Mouse (Mus musculus) thymus, postnatal 10 days (tissue): ENCODE results near the gene Birc5.

Source experiments
- DNase-seq, 2 experiments: peaks; one replicate each; pipeline ENCODE4 v3.0.0; 2021; ENCODE audit warnings: low spot score in 2 of 2

Birc5 gene

GRCm38 (mm10) chr11:117882208-117882607 lies 33.2 kb downstream of the Birc5 start:
- DNase-seq: no peak

GRCm38 (mm10) chr11:117886000-117886399 lies 36.9 kb downstream of the Birc5 start:
- DNase-seq: no peak

DNA sequence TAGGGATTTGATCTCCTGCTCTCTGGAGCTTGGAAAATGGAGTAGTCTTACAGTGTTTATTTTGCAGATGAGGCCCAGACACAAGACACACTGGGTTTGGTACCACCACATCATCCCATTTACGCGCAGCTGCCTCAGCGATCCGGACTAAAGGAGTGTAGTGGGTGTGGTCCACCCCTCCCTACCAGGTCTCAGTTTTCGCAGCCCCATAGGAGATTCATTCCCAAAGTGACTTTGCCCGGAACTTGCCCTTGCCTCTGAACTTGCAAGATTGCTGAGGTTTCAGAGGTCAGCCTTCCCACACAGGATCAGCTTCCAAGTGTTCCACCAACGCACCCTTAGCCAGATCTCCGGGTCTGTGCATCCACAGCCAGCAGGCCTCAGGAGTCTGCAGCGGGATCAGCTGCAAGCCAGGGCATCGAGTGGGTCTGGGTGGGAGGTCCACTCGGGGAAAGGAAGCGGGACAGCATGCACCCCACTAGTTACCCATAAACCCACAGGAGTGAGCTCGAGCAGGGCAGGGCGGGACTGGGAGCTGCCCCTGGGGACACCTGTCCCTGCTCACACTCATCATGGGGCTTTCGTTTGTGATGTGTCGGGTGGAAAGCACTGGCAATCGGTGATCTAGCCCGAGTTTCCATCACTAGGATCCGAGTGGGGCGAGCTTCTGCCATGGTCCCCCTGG lies 39.3 kb downstream of the Birc5 start:
- no peak for DNase-seq

DNA sequence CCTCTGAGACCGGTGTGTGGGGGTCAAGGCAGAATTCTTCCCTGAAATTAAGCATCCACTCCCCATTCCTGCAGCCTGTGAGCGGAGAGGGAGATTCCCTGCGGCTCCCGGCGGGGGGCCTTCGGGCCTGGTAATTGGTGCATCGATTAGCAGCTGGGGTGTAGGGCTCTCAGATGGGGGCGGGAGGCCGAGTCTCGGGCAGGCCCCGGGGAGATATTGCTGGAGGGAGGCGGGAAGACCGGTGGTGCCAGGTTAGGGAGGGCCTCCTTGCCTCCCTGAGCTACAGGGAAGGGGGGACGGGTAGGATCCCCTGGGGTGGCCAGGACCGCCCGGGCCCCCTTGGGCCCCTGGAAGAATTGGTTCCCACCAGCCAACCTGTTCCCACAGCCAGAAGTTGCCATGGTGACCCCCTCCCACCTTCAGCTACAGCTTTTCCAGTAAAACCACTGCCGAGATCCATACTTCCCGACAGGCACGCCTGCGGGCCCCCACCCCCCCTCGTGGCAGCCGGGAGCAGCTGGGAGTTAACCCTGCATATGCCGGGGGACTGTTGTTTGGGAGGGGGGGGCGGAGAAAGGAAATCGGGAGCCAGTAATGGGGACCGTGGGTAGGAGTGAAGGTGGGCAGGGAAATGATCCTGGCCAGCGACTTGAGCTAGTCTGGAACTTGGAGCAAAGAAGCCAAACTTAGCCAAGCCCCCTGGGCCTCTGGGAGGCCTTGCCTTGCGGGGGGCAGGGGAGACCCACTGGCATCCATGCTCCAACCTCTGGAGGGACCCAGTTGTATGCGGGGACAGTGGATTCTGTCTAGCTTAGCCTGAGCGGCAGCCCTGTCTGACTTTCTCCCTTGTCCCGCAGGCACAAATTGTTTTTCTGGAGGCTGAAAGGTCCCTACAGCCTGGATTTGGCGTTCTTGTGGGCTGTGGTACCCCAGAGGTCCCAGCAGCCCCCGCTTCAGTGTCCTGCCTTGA lies 40.1 kb downstream of the Birc5 start:
- DNase-seq: no peak

- no peak for DNase-seq
Observed at GRCm38 (mm10) chr11:117889887-117890340, 40.9 kb downstream of the Birc5 start.

GRCm38 (mm10) chr11:117890519-117891282 lies 41.6 kb downstream of the Birc5 start:
- no peak for DNase-seq

DNA sequence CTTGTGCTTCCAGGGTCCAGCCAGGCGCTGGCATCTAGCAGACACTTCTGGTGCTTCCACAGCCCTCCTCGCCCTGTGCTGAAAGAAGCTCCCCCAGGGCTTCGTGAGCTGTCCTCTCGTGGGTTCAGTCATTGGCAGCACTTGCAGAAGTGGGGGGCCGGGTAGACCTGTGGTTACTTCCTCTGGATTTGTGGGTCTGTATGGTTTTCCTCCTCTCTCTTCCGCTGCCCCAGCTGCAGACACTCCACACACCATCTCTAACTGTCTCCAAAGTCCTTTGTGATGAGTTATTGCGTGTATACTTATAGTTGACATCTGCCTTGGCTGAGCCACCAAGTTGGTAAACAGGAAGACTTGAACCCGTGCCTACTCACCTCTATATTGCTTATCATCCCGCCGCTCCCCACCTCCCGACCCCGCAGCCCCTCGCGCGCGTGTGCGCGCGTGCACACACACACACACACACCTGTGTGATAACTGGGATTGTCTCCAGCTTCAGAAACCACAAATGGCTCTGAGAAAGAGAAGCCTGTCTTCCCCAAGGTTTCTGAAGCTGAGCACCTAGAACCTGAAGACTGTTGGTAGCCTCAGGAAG lies 42.6 kb downstream of the Birc5 start:
- DNase-seq: peak; percentile 54 to 55

- peak; percentile 74 to 79 for DNase-seq
Observed at GRCm38 (mm10) chr11:117892199-117892598, 43.1 kb downstream of the Birc5 start.

DNA sequence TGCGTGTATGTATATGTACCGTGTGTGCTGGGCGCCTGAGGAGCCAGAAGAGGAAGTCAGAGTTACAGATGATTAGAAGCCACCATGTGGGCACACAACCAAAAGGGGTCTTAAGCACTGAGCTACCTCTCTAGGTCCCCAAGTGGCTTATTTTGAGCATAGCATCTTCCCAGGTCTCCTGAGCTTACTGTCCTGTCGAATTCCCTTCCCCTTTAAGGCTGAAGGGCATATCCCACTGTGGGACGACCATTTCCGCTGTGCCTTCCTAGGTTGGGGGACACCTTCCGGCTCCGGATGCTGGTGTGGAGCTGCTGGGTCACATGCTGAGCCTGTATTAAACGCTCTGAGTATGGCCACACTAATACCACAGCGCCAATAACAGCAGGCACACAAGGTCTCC lies 45.6 kb downstream of the Birc5 start:
- no peak for DNase-seq

DNA sequence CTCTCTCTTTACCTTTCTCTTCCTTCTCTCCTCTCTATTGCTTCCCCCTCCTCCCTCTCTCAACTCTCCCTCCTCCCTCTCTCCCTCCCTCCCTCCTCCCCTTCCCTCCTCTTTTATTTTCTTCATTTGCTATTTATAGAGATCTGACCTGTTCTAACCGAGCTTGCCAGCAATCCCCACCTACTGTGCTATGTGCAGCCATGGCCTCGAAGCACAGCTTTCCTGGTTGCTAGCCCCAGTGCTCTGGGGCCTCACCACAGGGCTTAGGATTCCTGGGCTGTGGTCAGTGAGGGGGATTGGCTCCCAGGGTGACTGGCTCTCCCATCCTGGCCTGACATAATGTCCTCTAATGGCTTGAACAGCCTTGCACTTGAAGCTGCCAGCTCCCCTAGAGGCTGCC lies 47.5 kb downstream of the Birc5 start:
- DNase-seq: no peak

- DNase-seq: peak; percentile 84 to 86
Observed at GRCm38 (mm10) chr11:117902282-117902681, 53.2 kb downstream of the Birc5 start.

- DNase-seq: no peak
Observed at GRCm38 (mm10) chr11:117904442-117904841, 55.4 kb downstream of the Birc5 start.
